Mouse (Mus musculus) erythroblast, embryonic 14.5 days (primary cell): ENCODE measurements around the gene Bcdin3d. TPM values are rescaled to one million over a fixed set of nuclear protein-coding genes. Genes with fewer than 3 reads are reported as not detected.

ENCODE experiments used
- H3K27me3 ChIP-seq: 2 replicates; pipeline ENCODE4 v1.6.1; 2012; ENCODE audit warnings: inconsistent platforms; ENCODE audit not compliant: control insufficient read depth
- H3K36me3 ChIP-seq: 2 replicates; pipeline ENCODE4 v1.6.1; 2012; ENCODE audit warnings: mild to moderate bottlenecking, inconsistent platforms; ENCODE audit not compliant: control insufficient read depth
- H3K4me1 ChIP-seq: 2 replicates; pipeline ENCODE4 v1.6.1; 2012; ENCODE audit warnings: inconsistent platforms; ENCODE audit not compliant: control insufficient read depth
- H3K4me3 ChIP-seq: replicated peaks from 2 replicates; pipeline ENCODE3; 2012; ENCODE audit warnings: moderate library complexity, mild to moderate bottlenecking, inconsistent platforms
- H3K9me3 ChIP-seq: 2 replicates; pipeline ENCODE4 v1.6.1; 2012; ENCODE audit warnings: low read length, inconsistent platforms, mixed read lengths; ENCODE audit not compliant: control insufficient read depth
- GATA1 ChIP-seq: IDR thresholded peaks from 2 replicates; pipeline ENCODE4 v1.6.1; 2012; ENCODE audit warnings: low read length, inconsistent platforms, mixed read lengths
- TAL1 ChIP-seq: IDR thresholded peaks from 3 replicates; pipeline ENCODE4 v1.6.1; 2012; ENCODE audit warnings: low read length, inconsistent platforms, mixed read lengths
- polyA plus RNA-seq: library from polyadenylated mRNA; stranded (reverse); fragments of >175 nt; gene quantifications from 2 replicates; pipeline ENCODE4 v1.2.3, GENCODE M21; 2012

Gene Bcdin3d
- polyA plus RNA-seq, 1 experiment, result 0.28 TPM

- TF ChIP-seq GATA1 (no peak), TAL1 (no peak)
- Histone ChIP-seq H3K27me3 (no peaks in the 10 kb centered on the region), H3K4me1 (peaks cover 20% of the 10 kb centered on the region), H3K9me3 (no peaks in the 10 kb centered on the region), H3K4me3 (no peak overlapping the region), H3K36me3 (no peaks in the 10 kb centered on the region)
Measured at GRCm38 (mm10) chr15:99445567-99445966, 29.0 kb downstream of the Bcdin3d start.

GRCm38 (mm10) chr15:99442358-99442757 is 32.2 kb downstream of the Bcdin3d start:
- no peak overlapping the region for H3K4me3 ChIP-seq
- TF ChIP-seq TAL1 (no peak), GATA1 (no peak)
- H3K9me3 ChIP-seq, result no peaks in the 10 kb centered on the region

GRCm38 (mm10) chr15:99440816-99441457 is 33.6 kb downstream of the Bcdin3d start:
- no peaks in the 10 kb centered on the region for H3K36me3 ChIP-seq
- H3K4me3 ChIP-seq, result no peak overlapping the region
- H3K27me3 ChIP-seq, result no peaks in the 10 kb centered on the region
- no peaks in the 10 kb centered on the region for H3K4me1 ChIP-seq
- no peak for TF ChIP-seq TAL1
- no peak for TF ChIP-seq GATA1
- H3K9me3 ChIP-seq, result no peaks in the 10 kb centered on the region

More at GRCm38 (mm10) chr15:99442358-99442757, 32.2 kb downstream of the Bcdin3d start:
- Histone ChIP-seq H3K27me3 (no peaks in the 10 kb centered on the region), H3K36me3 (no peaks in the 10 kb centered on the region), H3K4me1 (no peaks in the 10 kb centered on the region)

GRCm38 (mm10) chr15:99440112-99440815 is 34.3 kb downstream of the Bcdin3d start:
- H3K4me1 ChIP-seq, result no peaks in the 10 kb centered on the region
- H3K27me3 ChIP-seq, result no peaks in the 10 kb centered on the region
- no peaks in the 10 kb centered on the region for H3K36me3 ChIP-seq
- no peaks in the 10 kb centered on the region for H3K9me3 ChIP-seq
- no peak for TF ChIP-seq TAL1
- TF ChIP-seq GATA1, result no peak
- H3K4me3 ChIP-seq, result no peak overlapping the region

- H3K9me3 ChIP-seq, result no peaks in the 10 kb centered on the region
- no peaks in the 10 kb centered on the region for H3K36me3 ChIP-seq
- H3K4me3 ChIP-seq, result no peak overlapping the region
- H3K27me3 ChIP-seq, result no peaks in the 10 kb centered on the region
- no peaks in the 10 kb centered on the region for H3K4me1 ChIP-seq
- TF ChIP-seq GATA1 (no peak), TAL1 (no peak)
Measured at GRCm38 (mm10) chr15:99438966-99439698, 35.4 kb downstream of the Bcdin3d start.

GRCm38 (mm10) chr15:99433913-99434312 is 40.6 kb downstream of the Bcdin3d start:
- Histone ChIP-seq H3K27me3 (no peaks in the 10 kb centered on the region), H3K9me3 (no peaks in the 10 kb centered on the region), H3K4me3 (no peak overlapping the region), H3K4me1 (peaks cover 5% of the 10 kb centered on the region), H3K36me3 (no peaks in the 10 kb centered on the region; the same call in 1 of the 2 replicates)
- TF ChIP-seq TAL1 (no peak), GATA1 (no peak)

- peaks cover 5% of the 10 kb centered on the region for H3K4me1 ChIP-seq
- no peaks in the 10 kb centered on the region for H3K9me3 ChIP-seq
- H3K36me3 ChIP-seq, result no peaks in the 10 kb centered on the region; the same call in 1 of the 2 replicates
- no peak for TF ChIP-seq GATA1
- TF ChIP-seq TAL1, result no peak
- no peak overlapping the region for H3K4me3 ChIP-seq
- H3K27me3 ChIP-seq, result no peaks in the 10 kb centered on the region
Measured at GRCm38 (mm10) chr15:99433081-99433718, 41.3 kb downstream of the Bcdin3d start.

GRCm38 (mm10) chr15:99431967-99432366 is 42.6 kb downstream of the Bcdin3d start:
- H3K9me3 ChIP-seq, result no peaks in the 10 kb centered on the region
- no peaks in the 10 kb centered on the region for H3K27me3 ChIP-seq
- H3K4me3 ChIP-seq, result no peak overlapping the region
- peaks cover 5% of the 10 kb centered on the region for H3K4me1 ChIP-seq
- no peaks in the 10 kb centered on the region; the same call in 1 of the 2 replicates for H3K36me3 ChIP-seq
- TF ChIP-seq TAL1 (no peak), GATA1 (no peak)

- no peaks in the 10 kb centered on the region; the same call in 1 of the 2 replicates for H3K36me3 ChIP-seq
Measured at GRCm38 (mm10) chr15:99431504-99431903, 43.0 kb downstream of the Bcdin3d start.

More at GRCm38 (mm10) chr15:99431504-99431903, 43.0 kb downstream of the Bcdin3d start:
- no peaks in the 10 kb centered on the region for H3K27me3 ChIP-seq
- no peak for TF ChIP-seq TAL1
- peaks cover 5% of the 10 kb centered on the region for H3K4me1 ChIP-seq
- no peaks in the 10 kb centered on the region for H3K9me3 ChIP-seq
- no peak overlapping the region for H3K4me3 ChIP-seq
